Mouse (Mus musculus) heart, adult 8-10 months (tissue): ENCODE data around the gene Evl. TPM values are rescaled to one million over a fixed set of nuclear protein-coding genes. Genes with fewer than 3 reads are reported as not detected.
"Not testable (repeated sequence)": the region's sequence is repeated elsewhere in the genome, so short reads cannot be mapped to it uniquely, and the experiment has no call there.

Experiments used
- DNase-seq: peaks from one replicate; pipeline ENCODE4 v3.0.0; 2022; ENCODE audit warnings: low spot score
- total RNA-seq, 4 experiments: library from RNA; stranded (reverse); gene quantifications; 2 replicates each; pipeline ENCODE4 v1.2.4; 2022

Evl gene
- total RNA-seq, 4 experiments from 2014 or later = 29.0 to 41.2 (median 32.4) TPM

GRCm38 (mm10) chr12:108698697-108699471 lies 144.4 kb downstream of the Evl start:
- no peak for DNase-seq

- DNase-seq = no peak
Measured at GRCm38 (mm10) chr12:108699576-108699975, 145.1 kb downstream of the Evl start.

DNA sequence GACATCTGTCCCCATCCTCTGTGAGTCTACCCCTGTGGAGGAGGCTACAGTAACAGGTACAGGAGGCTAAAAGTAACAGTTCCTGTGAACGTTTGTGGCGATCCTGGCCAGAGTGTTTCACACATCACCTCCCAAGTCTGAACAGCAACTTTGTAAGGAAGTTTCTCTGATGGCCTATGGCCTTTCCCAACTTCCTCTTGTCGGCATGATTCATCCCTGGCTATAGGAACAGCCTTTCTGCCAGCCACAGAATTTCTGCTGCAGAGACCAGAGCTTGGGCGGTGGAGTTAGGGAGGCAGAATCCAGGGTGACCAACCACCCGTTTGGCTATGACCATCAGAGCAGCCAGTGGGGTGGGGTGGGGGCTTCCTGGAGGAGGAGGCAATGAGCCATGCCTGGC lies 145.5 kb downstream of the Evl start:
- DNase-seq = no peak

- DNase-seq = no peak
Measured at GRCm38 (mm10) chr12:108701221-108701620, 146.7 kb downstream of the Evl start.

DNA sequence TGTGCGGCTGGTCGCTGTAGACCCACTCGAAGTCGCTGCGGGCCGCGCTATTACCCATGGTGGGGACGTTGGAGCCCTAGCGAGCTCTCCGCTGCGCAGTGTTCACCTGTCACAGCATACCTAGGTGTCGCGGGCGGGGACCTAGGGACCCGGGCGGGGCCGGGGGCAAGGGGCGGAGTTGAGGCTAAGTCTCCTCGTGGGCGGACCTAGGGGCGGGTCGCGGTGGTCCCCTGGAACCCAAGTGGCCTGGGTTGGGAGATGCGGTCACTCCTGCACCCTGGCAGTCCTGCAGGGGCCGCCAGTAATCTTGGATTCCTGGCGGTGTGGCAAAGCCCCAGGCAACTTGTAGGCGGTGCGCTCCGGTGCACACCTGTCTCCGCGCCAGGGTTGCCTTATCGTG lies 147.7 kb downstream of the Evl start, which contains the start of gene Degs2:
Gene Degs2 (minus strand): TSS at position 131 of the 400 bp plus-strand sequence.
- DNase-seq = no peak

- DNase-seq = no peak
Measured at GRCm38 (mm10) chr12:108705486-108705885, 151.0 kb downstream of the Evl start.

DNA sequence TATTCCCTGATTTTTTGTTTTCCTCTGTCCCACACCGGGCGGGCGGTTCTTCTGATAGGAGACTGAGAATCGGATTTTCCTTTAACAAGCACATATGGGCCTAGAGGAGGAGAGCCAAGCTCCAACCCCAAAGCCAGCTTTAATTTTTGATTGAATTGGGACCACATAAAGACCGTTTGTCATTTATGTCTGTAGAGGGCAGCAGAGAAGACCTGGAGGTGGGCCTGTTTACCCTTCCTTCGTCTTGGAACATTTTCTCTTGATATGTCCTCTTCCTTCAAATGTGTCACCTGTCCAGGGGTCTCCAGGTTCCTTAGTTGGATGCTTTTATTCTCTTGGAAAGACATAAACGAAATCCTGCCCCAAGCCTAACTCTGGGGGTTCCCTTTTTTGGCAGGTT lies 151.6 kb downstream of the Evl start:
- DNase-seq = no peak

DNA sequence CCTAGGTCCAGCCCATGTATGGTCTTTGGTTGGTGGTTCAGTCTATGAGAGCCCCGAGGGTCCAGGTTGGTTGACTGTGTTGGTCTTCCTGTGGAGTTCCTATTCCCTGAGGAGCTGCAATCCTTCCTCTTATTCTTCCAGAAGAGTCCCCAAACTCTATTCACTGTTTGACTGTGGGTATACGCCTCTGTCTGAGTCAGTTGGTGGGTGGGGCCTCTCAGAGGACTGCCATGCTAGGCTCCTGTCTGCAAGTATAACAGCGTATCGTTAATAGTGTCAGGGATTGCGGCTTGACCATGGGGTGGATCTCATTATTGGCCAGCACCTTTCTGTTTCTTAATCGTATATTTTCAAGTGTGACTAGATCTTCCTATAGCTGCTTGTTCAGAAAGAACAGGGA lies 154.9 kb downstream of the Evl start:
- DNase-seq = no peak

DNA sequence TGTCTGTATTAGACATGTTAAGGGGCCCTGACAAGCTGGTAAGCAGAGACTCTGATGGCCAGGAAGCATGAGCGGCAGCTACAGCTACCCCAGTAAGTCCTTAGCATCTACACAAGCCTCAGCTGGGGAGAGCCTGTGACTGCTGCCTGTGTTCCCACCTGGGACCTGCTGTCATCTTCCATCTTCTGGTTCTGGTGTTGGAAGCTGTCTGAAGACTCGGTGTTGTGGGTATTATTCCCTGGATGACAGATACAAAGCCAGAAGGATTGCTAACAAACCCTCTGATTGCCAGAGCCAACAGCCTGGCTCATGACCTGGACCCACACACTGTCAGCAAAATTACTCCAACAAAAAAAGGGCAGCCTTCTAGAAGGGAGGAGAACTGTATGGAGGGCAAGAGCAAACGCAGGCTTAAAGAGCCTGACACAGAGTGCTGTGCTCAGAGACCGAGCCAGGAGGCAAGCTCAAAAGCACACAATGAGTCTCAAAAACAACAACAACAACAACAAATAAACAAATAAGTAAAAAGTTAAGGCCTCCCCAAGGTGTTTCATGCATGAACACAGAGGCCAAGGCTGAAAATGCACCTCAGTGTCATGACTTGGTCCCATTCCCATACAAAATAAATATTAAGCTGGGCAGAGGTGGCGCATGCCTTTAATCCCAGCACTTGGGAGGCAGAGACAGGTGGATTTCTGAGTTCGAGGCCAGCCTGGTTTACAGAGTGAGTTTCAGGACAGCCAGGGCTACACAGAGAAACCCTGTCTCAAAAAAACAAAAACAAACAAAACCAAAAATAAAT lies 155.6 kb downstream of the Evl start:
- DNase-seq = no peak

DNA sequence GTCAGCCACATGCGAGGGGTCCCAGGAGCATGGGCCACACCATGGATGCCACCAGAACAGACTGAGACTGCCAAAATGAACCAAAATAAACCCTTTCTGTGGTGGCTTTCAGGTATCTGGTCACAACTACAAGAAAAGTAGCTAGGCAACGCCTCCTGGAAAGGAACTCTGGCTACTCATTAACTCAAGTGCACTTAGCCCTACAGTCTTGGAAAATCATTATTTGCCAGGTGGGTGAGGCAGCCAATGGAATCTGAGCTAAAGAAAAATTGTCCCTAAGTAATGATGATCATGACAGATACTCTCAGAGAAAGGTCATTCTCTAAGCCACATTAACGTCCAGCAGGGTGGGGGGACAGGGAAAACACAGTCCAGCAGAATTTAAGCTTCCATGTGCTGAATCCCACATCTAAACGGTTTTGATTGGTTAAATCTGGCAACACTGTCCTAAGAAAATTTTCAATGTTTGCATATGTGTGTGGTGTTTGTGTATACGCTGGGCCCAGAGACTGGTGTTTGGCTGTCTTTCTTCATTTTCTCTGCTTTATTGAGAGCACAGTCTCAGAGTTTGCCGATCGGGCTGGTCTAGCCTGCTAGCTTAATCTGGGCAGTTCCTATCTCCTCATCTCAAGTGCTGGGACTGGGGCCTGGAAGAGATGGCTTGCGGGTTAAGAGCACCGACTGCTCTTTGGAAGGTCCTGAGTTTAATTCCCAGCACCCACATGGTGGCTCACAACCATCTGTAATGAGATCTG lies 156.5 kb downstream of the Evl start:
- DNase-seq = no peak

GRCm38 (mm10) chr12:108712481-108712880 lies 158.0 kb downstream of the Evl start:
- no peak for DNase-seq

DNA sequence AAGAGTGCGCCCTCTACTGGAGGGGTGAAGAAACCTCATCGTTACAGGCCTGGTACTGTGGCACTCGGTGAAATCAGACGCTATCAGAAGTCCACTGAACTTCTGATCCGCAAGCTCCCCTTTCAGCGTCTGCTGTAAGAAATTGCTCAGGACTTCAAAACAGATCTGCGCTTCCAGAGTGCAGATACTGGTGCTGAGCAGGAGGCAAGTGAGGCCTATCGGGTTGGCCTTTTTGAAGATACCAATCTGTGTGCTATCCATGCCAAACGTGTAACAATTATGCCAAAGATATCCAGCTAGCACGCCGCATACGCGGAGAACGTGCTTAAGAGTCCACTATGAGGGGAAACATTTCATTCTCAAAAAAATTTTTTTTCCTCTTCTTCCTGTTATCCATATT lies 159.5 kb downstream of the Evl start:
- DNase-seq = not testable (repeated sequence)

DNA sequence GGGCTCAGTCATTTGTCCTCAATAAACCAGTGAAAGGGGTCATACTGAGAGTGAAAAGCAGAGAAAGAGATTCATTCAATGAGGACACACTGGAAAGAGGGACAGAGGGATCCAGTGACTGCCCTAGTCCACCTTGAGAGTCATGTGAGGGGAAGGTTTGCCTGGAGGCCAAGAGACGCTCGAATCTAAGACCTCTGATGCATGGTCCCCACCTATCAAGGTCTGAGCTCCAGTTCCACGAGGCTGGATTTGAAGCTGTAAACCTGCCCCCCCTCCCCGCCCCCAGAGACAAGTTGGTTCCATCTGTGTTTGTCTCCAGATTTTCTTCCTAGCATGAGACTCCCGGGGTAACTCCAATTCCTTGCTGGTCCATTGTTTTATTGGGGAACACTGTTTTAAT lies 161.3 kb downstream of the Evl start:
- no peak for DNase-seq

GRCm38 (mm10) chr12:108718485-108718884 lies 164.0 kb downstream of the Evl start:
- DNase-seq = no peak

- DNase-seq = no peak
Measured at GRCm38 (mm10) chr12:108722464-108722863, 167.9 kb downstream of the Evl start.

GRCm38 (mm10) chr12:108723841-108724240 lies 169.3 kb downstream of the Evl start:
- DNase-seq = no peak

GRCm38 (mm10) chr12:108734386-108734785 lies 179.9 kb downstream of the Evl start:
- no peak for DNase-seq

GRCm38 (mm10) chr12:108737838-108738237 lies 183.3 kb downstream of the Evl start:
- DNase-seq = no peak
